Mouse (Mus musculus): ENCODE measurements around the gene Gal3st4. TPM values are rescaled to one million over a fixed set of nuclear protein-coding genes. Genes with fewer than 3 reads are reported as not detected.

The Gal3st4 gene
- polyA plus RNA-seq, 1 experiment from 2014 or later = 4.5 TPM

DNA sequence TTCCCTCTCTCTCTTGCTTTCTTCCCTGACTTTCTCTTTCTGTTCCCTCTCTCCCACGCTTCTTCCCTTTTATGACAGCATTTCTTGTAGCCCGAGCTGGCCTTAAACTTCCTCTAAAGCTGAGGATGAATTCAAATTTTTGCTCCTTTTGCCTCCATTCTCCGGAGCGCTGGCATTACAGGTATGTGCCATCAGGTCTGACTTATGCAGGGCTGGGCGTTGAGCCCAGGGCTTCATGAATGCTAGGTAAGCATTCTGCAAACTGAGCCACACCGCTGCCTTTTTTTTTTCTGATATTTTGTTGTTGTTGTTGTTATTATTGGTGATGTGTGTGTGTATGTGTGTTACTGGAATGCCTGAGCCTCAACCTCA is 8.4 kb downstream of the Gal3st4 start:
- Histone ChIP-seq H3K27ac (replicated peaks) (no peak overlapping the region), H3K36me3 (ENCODE audit: control insufficient read depth, insufficient read depth, low read length) (peaks cover 7% of the 10 kb centered on the region; the same call in 1 of the 2 replicates), H3K4me2 (replicated peaks; ENCODE audit: low read depth) (peak overlapping the region; percentile 99), H3K9ac (ENCODE audit: low read length) (peak overlapping the region; percentile 88), H3K27me3 (ENCODE audit: control insufficient read depth, insufficient read depth, low read length) (no peaks in the 10 kb centered on the region), H3K9me3 (ENCODE audit: control insufficient read depth, low read length) (no peaks in the 10 kb centered on the region), H3K4me3 (ENCODE audit: low read depth, low read length) (peak overlapping the region; percentile 81), H3K4me1 (replicated peaks; ENCODE audit: control insufficient read depth, insufficient read depth) (0 out of 2 replicates have a peak, but pooled peaks cover 2% of the 10 kb centered on the region)
- no peak for ATAC-seq (ENCODE audit: low FRiP score, low TSS enrichment)
- WGBS = 8% methylated on average over 6 of the region's 6 CpGs
- TF ChIP-seq CTCF (IDR thresholded peaks at IDR 0.05; ENCODE audit: low read depth) = no peak
- TF ChIP-seq EP300 (optimal IDR thresholded peaks at IDR 0.05) = no peak
- DNase-seq (ENCODE audit: low spot score) = no peak

DNA sequence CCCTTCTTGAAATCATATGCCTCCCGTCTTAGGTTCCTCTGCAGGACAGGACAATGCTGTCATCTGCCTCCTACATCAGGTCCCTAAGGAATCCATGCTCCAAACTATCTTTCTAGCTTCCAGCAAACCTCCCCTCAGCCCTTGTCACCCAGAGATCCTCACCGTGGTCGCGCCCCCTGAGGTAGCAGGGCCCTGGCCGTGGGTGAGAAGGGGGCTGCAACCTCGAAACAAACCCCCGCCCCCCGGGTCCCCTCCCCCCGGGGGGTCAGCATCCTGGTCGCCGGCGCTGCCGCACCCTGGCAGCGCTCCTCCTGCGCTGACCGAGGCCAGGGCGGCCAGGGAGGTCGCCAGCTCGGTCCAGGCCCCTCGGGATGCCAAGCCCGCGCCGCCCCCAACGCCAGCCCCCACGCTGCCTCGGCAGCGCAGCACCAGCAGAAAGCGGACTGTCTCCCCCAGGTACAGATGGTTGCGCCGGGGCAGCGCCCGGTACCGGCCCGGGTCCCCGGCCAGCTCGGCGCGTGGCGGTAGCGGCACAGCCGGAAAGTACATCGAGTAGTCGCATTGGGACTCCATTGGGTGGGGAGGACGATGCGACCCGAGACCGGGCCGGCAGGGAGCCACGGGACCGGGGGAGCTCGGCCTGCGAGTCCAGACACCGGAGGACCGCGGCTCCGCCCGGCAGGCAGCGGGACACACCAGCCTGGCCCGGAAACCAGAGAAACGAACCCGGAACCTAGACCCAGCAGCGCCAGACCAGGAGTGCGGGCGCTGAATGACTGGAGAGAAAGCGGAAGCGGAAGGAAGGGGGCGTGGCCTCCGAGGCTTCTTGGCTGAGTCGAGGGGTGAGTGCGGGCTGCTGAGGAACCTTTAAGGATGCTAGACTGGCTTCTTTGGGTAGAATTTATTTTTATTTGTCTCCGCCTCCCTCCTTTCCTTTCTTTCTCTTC is 9.1 kb downstream of the Gal3st4 start, which contains the start of gene BC037034:
Gene BC037034, minus strand, starts transcription at position 774 of the 947 bp plus-strand sequence.
- WGBS = under 1% methylated on average over 59 of the region's 71 CpGs
- Histone ChIP-seq H3K4me3 (ENCODE audit: low read depth, low read length) (peak within 1 kb of the TSS; percentile 81), H3K27me3 (ENCODE audit: control insufficient read depth, insufficient read depth, low read length) (no peaks in the 10 kb centered on the region), H3K9ac (ENCODE audit: low read length) (peak within 1 kb of the TSS; percentile 88), H3K4me1 (replicated peaks; ENCODE audit: control insufficient read depth, insufficient read depth) (0 out of 2 replicates have a peak, but pooled peaks cover 2% of the 10 kb centered on the region), H3K36me3 (ENCODE audit: control insufficient read depth, insufficient read depth, low read length) (peaks cover 10% of the 10 kb centered on the region; the same call in 1 of the 2 replicates), H3K27ac (replicated peaks) (peak within 1 kb of the TSS; percentile 65), H3K4me2 (replicated peaks; ENCODE audit: low read depth) (peak within 1 kb of the TSS; percentile 99), H3K9me3 (ENCODE audit: control insufficient read depth, low read length) (no peaks in the 10 kb centered on the region)
- DNase-seq (ENCODE audit: low spot score) = peak; percentile 93
- TF ChIP-seq EP300 (optimal IDR thresholded peaks at IDR 0.05) = no peak
- no peak; the same call in 1 of the 2 replicates for TF ChIP-seq CTCF (IDR thresholded peaks at IDR 0.05; ENCODE audit: low read depth)
- ATAC-seq (ENCODE audit: low FRiP score, low TSS enrichment) = peak; percentile 92

DNA sequence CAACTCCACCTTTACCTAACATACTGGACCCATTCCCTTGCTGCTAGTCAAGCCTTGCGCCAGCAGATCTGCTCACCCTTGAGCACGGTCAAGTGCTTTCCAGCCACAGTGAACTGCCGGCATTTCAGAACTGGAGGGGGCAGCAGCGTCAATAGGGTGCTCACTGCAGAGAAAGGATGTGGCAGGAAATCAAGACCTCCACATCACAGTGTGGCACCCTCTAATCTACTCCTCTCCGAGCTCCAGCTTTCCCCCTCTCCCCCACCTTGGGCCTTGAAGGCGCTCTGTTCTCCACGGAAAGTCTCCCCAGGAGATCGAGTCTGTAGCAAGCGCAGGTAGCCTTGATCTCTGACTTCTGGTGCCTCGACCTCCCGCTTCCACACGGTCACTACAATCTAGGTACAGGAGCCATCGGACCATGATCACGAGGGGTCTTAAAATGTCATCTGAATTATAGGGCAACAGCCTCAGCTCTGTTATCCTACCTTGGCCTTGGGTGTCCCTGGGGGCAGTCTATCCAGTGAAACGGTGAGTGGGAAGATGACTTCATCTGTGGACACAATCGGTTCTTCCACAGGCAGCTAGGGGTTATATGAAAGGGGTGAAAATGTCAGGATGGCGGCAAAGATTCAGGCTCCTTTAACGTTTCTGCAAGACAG is 9.9 kb downstream of the Gal3st4 start:
- H3K4me2 ChIP-seq (replicated peaks; ENCODE audit: low read depth) = peak overlapping the region; percentile 99
- peaks cover 10% of the 10 kb centered on the region; the same call in 1 of the 2 replicates for H3K36me3 ChIP-seq (ENCODE audit: control insufficient read depth, insufficient read depth, low read length)
- no peak for DNase-seq (ENCODE audit: low spot score)
- H3K9ac ChIP-seq (ENCODE audit: low read length) = peak overlapping the region; percentile 88
- no peak for ATAC-seq (ENCODE audit: low FRiP score, low TSS enrichment)
- no peak for TF ChIP-seq EP300 (optimal IDR thresholded peaks at IDR 0.05)
- 0 out of 2 replicates have a peak, but pooled peaks have one; percentile 4 for TF ChIP-seq CTCF (IDR thresholded peaks at IDR 0.05; ENCODE audit: low read depth)
- no peaks in the 10 kb centered on the region for H3K9me3 ChIP-seq (ENCODE audit: control insufficient read depth, low read length)
- H3K27me3 ChIP-seq (ENCODE audit: control insufficient read depth, insufficient read depth, low read length) = no peaks in the 10 kb centered on the region
- peak overlapping the region; percentile 81 for H3K4me3 ChIP-seq (ENCODE audit: low read depth, low read length)
- 0 out of 2 replicates have a peak, but pooled peaks cover 2% of the 10 kb centered on the region for H3K4me1 ChIP-seq (replicated peaks; ENCODE audit: control insufficient read depth, insufficient read depth)
- no peak overlapping the region for H3K27ac ChIP-seq (replicated peaks)
- WGBS = 62% methylated on average over 18 of the region's 18 CpGs

DNA sequence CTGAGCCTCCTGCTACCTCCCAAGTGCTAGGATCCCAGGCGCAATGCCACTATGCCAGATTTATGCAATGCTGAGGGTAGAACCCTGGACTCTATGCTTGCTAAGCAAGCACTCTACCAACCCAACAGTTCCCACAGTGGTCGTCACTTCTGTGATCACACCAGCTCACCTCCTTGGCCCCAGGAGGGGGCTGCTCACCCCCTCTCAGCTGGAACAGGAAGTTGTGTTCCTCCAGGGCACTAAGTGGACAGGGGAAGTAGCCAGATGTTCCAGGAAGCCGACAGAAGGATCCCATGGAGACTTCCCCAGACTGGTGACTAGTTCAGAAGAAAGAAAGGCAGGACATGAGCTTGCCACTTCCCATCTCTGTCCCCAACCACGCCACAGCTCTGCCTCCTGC is 10.6 kb downstream of the Gal3st4 start:
- DNase-seq (ENCODE audit: low spot score) = no peak
- H3K36me3 ChIP-seq (ENCODE audit: control insufficient read depth, insufficient read depth, low read length) = peaks cover 10% of the 10 kb centered on the region; the same call in 1 of the 2 replicates
- H3K27ac ChIP-seq (replicated peaks) = no peak overlapping the region
- H3K9ac ChIP-seq (ENCODE audit: low read length) = no peak overlapping the region; the same call in 1 of the 2 replicates
- H3K4me2 ChIP-seq (replicated peaks; ENCODE audit: low read depth) = no peak overlapping the region
- TF ChIP-seq EP300 (optimal IDR thresholded peaks at IDR 0.05) = no peak
- TF ChIP-seq CTCF (IDR thresholded peaks at IDR 0.05; ENCODE audit: low read depth) = no peak
- no peaks in the 10 kb centered on the region for H3K27me3 ChIP-seq (ENCODE audit: control insufficient read depth, insufficient read depth, low read length)
- ATAC-seq (ENCODE audit: low FRiP score, low TSS enrichment) = no peak
- 0 out of 2 replicates have a peak, but pooled peaks cover 2% of the 10 kb centered on the region for H3K4me1 ChIP-seq (replicated peaks; ENCODE audit: control insufficient read depth, insufficient read depth)
- H3K9me3 ChIP-seq (ENCODE audit: control insufficient read depth, low read length) = no peaks in the 10 kb centered on the region
- WGBS = 82% methylated on average over 4 of the region's 4 CpGs
- no peak overlapping the region for H3K4me3 ChIP-seq (ENCODE audit: low read depth, low read length)

DNA sequence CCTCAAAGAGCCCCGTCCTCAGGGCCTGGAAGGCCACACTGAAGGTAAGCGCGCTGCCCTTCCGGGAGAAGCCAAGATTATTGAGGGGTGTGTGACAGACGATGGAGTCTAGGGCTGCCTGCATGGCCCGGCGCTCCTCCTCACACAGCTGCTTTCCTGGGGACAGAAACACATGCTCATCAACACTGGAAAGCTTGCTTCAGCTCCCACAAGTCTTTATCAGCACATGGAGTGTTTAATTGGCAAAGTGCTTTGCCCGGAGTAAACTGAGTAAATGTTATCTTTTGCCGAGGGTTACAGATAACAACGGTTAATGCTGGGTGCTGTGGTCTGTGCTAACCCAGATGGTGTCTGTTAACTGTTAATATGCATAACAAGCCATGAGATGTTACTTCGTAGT is 11.8 kb downstream of the Gal3st4 start:
- ATAC-seq (ENCODE audit: low FRiP score, low TSS enrichment) = no peak
- H3K27me3 ChIP-seq (ENCODE audit: control insufficient read depth, insufficient read depth, low read length) = no peaks in the 10 kb centered on the region
- H3K4me1 ChIP-seq (replicated peaks; ENCODE audit: control insufficient read depth, insufficient read depth) = 0 out of 2 replicates have a peak, but pooled peaks cover 7% of the 10 kb centered on the region
- H3K9me3 ChIP-seq (ENCODE audit: control insufficient read depth, low read length) = no peaks in the 10 kb centered on the region
- no peak overlapping the region for H3K27ac ChIP-seq (replicated peaks)
- H3K4me3 ChIP-seq (ENCODE audit: low read depth, low read length) = no peak overlapping the region
- TF ChIP-seq CTCF (IDR thresholded peaks at IDR 0.05; ENCODE audit: low read depth) = no peak
- no peak for TF ChIP-seq EP300 (optimal IDR thresholded peaks at IDR 0.05)
- H3K4me2 ChIP-seq (replicated peaks; ENCODE audit: low read depth) = no peak overlapping the region
- H3K9ac ChIP-seq (ENCODE audit: low read length) = no peak overlapping the region
- WGBS = 70% methylated on average over 11 of the region's 11 CpGs
- no peak for DNase-seq (ENCODE audit: low spot score)
- H3K36me3 ChIP-seq (ENCODE audit: control insufficient read depth, insufficient read depth, low read length) = peaks cover 10% of the 10 kb centered on the region; the same call in 1 of the 2 replicates
